Mouse (Mus musculus): ENCODE results near the gene Plcb1. TPM values are rescaled to one million over a fixed set of nuclear protein-coding genes. Genes with fewer than 3 reads are reported as not detected.

Gene Plcb1
- polyA plus RNA-seq, 1 experiment from 2014 or later = 34.5 TPM

- Histone ChIP-seq H3K27me3 (ENCODE audit: control insufficient read depth, insufficient read depth, low read length) (no peaks in the 10 kb centered on the region), H3K27ac (ENCODE audit: low read depth, low read length) (no peak overlapping the region), H3K4me1 (ENCODE audit: control insufficient read depth, insufficient read depth, low read length) (no peaks in the 10 kb centered on the region), H3K4me2 (replicated peaks; ENCODE audit: low read depth, low read length) (no peak overlapping the region), H3K9me3 (ENCODE audit: control insufficient read depth, low read length) (no peaks in the 10 kb centered on the region), H3K36me3 (ENCODE audit: control insufficient read depth, insufficient read depth, low read length) (no peaks in the 10 kb centered on the region), H3K9ac (ENCODE audit: low read depth, low read length) (no peak overlapping the region), H3K4me3 (ENCODE audit: low read length) (no peak overlapping the region)
- 89% methylated on average over 4 of the region's 4 CpGs for WGBS
- ATAC-seq (ENCODE audit: low FRiP score, low TSS enrichment) = no peak
Measured at GRCm38 (mm10) chr2:134956436-134956835, 170.6 kb downstream of the Plcb1 start.

GRCm38 (mm10) chr2:134966131-134966530 is 180.3 kb downstream of the Plcb1 start:
- no peak for ATAC-seq (ENCODE audit: low FRiP score, low TSS enrichment)

DNA sequence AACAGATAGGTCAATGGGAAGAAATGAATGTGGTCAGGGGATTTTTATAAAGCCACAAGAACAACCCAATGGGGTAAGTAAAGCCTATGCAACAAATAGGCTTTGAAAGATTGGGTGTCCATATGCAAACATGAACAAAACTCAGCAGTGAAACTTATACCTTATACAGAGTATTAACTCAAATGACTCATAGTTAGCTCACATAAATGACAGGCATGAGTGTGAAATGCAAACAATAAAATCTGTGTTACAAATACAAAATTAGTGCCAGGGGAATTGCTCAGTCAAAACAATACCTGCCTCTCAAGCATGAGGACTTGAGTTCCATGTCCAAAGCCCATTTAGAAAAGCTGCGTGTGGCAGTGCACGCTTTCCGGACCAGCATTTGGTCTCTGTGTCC is 182.5 kb downstream of the Plcb1 start:
- Histone ChIP-seq H3K9me3 (ENCODE audit: control insufficient read depth, low read length) (no peaks in the 10 kb centered on the region), H3K4me2 (replicated peaks; ENCODE audit: low read depth, low read length) (no peak overlapping the region), H3K4me3 (ENCODE audit: low read length) (no peak overlapping the region), H3K4me1 (ENCODE audit: control insufficient read depth, insufficient read depth, low read length) (no peaks in the 10 kb centered on the region), H3K27me3 (ENCODE audit: control insufficient read depth, insufficient read depth, low read length) (no peaks in the 10 kb centered on the region), H3K27ac (ENCODE audit: low read depth, low read length) (no peak overlapping the region), H3K9ac (ENCODE audit: low read depth, low read length) (no peak overlapping the region), H3K36me3 (ENCODE audit: control insufficient read depth, insufficient read depth, low read length) (no peaks in the 10 kb centered on the region)
- 82% methylated on average over 3 of the region's 3 CpGs for WGBS
- no peak for ATAC-seq (ENCODE audit: low FRiP score, low TSS enrichment)

More at GRCm38 (mm10) chr2:134966131-134966530, 180.3 kb downstream of the Plcb1 start:
- H3K36me3 ChIP-seq (ENCODE audit: control insufficient read depth, insufficient read depth, low read length) = no peaks in the 10 kb centered on the region
- WGBS = 86% methylated on average over 4 of the region's 4 CpGs
- no peak overlapping the region for H3K4me2 ChIP-seq (replicated peaks; ENCODE audit: low read depth, low read length)
- no peak overlapping the region for H3K9ac ChIP-seq (ENCODE audit: low read depth, low read length)
- H3K27ac ChIP-seq (ENCODE audit: low read depth, low read length) = no peak overlapping the region
- no peaks in the 10 kb centered on the region for H3K9me3 ChIP-seq (ENCODE audit: control insufficient read depth, low read length)
- H3K4me3 ChIP-seq (ENCODE audit: low read length) = no peak overlapping the region
- H3K27me3 ChIP-seq (ENCODE audit: control insufficient read depth, insufficient read depth, low read length) = no peaks in the 10 kb centered on the region
- no peaks in the 10 kb centered on the region; the same call in 1 of the 2 replicates for H3K4me1 ChIP-seq (ENCODE audit: control insufficient read depth, insufficient read depth, low read length)

DNA sequence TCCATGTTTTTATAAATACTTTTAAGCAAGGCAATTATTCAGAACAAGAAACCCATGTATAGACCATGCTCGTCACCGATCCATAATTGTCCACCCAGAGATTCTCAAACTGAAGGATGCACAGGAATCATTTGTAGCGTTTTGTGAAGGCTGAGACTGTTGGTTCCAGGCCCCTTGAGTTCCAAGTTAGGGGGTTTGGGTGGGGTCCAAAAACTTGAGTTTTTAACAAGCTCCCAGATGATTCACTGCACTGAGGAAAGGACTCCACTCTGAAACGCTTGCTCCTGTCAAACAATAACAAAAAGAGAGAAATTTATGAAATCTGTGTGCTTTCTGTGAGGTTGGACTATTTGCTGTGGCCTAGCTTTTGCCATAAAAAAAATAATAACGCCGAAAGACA is 186.5 kb downstream of the Plcb1 start:
- 78% methylated on average over 6 of the region's 6 CpGs for WGBS
- H3K4me1 ChIP-seq (ENCODE audit: control insufficient read depth, insufficient read depth, low read length) = no peaks in the 10 kb centered on the region
- no peaks in the 10 kb centered on the region for H3K9me3 ChIP-seq (ENCODE audit: control insufficient read depth, low read length)
- no peak overlapping the region for H3K9ac ChIP-seq (ENCODE audit: low read depth, low read length)
- ATAC-seq (ENCODE audit: low FRiP score, low TSS enrichment) = no peak
- no peak overlapping the region for H3K4me2 ChIP-seq (replicated peaks; ENCODE audit: low read depth, low read length)
- H3K27ac ChIP-seq (ENCODE audit: low read depth, low read length) = no peak overlapping the region
- H3K36me3 ChIP-seq (ENCODE audit: control insufficient read depth, insufficient read depth, low read length) = no peaks in the 10 kb centered on the region
- no peaks in the 10 kb centered on the region for H3K27me3 ChIP-seq (ENCODE audit: control insufficient read depth, insufficient read depth, low read length)
- no peak overlapping the region for H3K4me3 ChIP-seq (ENCODE audit: low read length)

GRCm38 (mm10) chr2:134974711-134975110 is 188.8 kb downstream of the Plcb1 start:
- Histone ChIP-seq H3K27ac (ENCODE audit: low read depth, low read length) (no peak overlapping the region), H3K27me3 (ENCODE audit: control insufficient read depth, insufficient read depth, low read length) (no peaks in the 10 kb centered on the region), H3K4me1 (ENCODE audit: control insufficient read depth, insufficient read depth, low read length) (no peaks in the 10 kb centered on the region), H3K4me3 (ENCODE audit: low read length) (no peak overlapping the region), H3K4me2 (replicated peaks; ENCODE audit: low read depth, low read length) (no peak overlapping the region), H3K9ac (ENCODE audit: low read depth, low read length) (no peak overlapping the region), H3K9me3 (ENCODE audit: control insufficient read depth, low read length) (no peaks in the 10 kb centered on the region), H3K36me3 (ENCODE audit: control insufficient read depth, insufficient read depth, low read length) (no peaks in the 10 kb centered on the region)
- 27% methylated on average over 6 of the region's 6 CpGs for WGBS
- ATAC-seq (ENCODE audit: low FRiP score, low TSS enrichment) = no peak

- Histone ChIP-seq H3K4me1 (ENCODE audit: control insufficient read depth, insufficient read depth, low read length) (no peaks in the 10 kb centered on the region), H3K4me2 (replicated peaks; ENCODE audit: low read depth, low read length) (no peak overlapping the region), H3K27me3 (ENCODE audit: control insufficient read depth, insufficient read depth, low read length) (no peaks in the 10 kb centered on the region), H3K9ac (ENCODE audit: low read depth, low read length) (no peak overlapping the region), H3K9me3 (ENCODE audit: control insufficient read depth, low read length) (no peaks in the 10 kb centered on the region), H3K4me3 (ENCODE audit: low read length) (no peak overlapping the region), H3K36me3 (ENCODE audit: control insufficient read depth, insufficient read depth, low read length) (no peaks in the 10 kb centered on the region), H3K27ac (ENCODE audit: low read depth, low read length) (no peak overlapping the region)
- WGBS = 70% methylated on average over 3 of the region's 3 CpGs
- no peak for ATAC-seq (ENCODE audit: low FRiP score, low TSS enrichment)
Measured at GRCm38 (mm10) chr2:134976796-134977330, 191.0 kb downstream of the Plcb1 start.

- H3K36me3 ChIP-seq (ENCODE audit: control insufficient read depth, insufficient read depth, low read length) = no peaks in the 10 kb centered on the region
- no peak for ATAC-seq (ENCODE audit: low FRiP score, low TSS enrichment)
- WGBS = 87% methylated on average over 1 of the region's 1 CpGs
Measured at GRCm38 (mm10) chr2:134977641-134978040, 191.8 kb downstream of the Plcb1 start.

DNA sequence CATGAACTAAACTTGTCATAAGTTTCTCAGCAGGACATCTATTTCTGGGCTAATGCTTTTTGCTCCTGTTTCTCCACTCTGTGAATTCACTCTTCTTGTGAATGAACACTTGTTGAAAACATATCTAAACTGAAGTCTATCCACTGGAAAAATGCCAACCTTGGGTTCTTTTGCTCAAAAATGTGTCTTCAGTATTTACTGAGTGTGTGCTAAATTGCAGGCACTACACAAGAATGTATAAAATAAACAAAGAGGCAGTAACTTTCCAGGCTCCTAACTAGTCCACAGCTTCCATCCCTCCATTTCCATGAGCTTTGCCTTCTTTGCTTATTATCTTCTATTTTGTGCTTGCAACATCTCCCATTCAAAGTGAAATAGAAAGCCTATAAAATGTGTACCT is 195.5 kb downstream of the Plcb1 start:
- Histone ChIP-seq H3K4me1 (ENCODE audit: control insufficient read depth, insufficient read depth, low read length) (no peaks in the 10 kb centered on the region), H3K9me3 (ENCODE audit: control insufficient read depth, low read length) (no peaks in the 10 kb centered on the region), H3K36me3 (ENCODE audit: control insufficient read depth, insufficient read depth, low read length) (no peaks in the 10 kb centered on the region), H3K27ac (ENCODE audit: low read depth, low read length) (no peak overlapping the region), H3K4me2 (replicated peaks; ENCODE audit: low read depth, low read length) (no peak overlapping the region), H3K9ac (ENCODE audit: low read depth, low read length) (no peak overlapping the region), H3K27me3 (ENCODE audit: control insufficient read depth, insufficient read depth, low read length) (no peaks in the 10 kb centered on the region), H3K4me3 (ENCODE audit: low read length) (no peak overlapping the region)
- ATAC-seq (ENCODE audit: low FRiP score, low TSS enrichment) = no peak

More at GRCm38 (mm10) chr2:134977641-134978040, 191.8 kb downstream of the Plcb1 start:
- Histone ChIP-seq H3K27me3 (ENCODE audit: control insufficient read depth, insufficient read depth, low read length) (no peaks in the 10 kb centered on the region), H3K4me1 (ENCODE audit: control insufficient read depth, insufficient read depth, low read length) (no peaks in the 10 kb centered on the region), H3K27ac (ENCODE audit: low read depth, low read length) (no peak overlapping the region), H3K9me3 (ENCODE audit: control insufficient read depth, low read length) (no peaks in the 10 kb centered on the region), H3K4me3 (ENCODE audit: low read length) (no peak overlapping the region), H3K9ac (ENCODE audit: low read depth, low read length) (no peak overlapping the region), H3K4me2 (replicated peaks; ENCODE audit: low read depth, low read length) (no peak overlapping the region)

- no peaks in the 10 kb centered on the region for H3K4me1 ChIP-seq (ENCODE audit: control insufficient read depth, insufficient read depth, low read length)
- WGBS = 93% methylated on average over 3 of the region's 3 CpGs
Measured at GRCm38 (mm10) chr2:134984884-134985283, 199.0 kb downstream of the Plcb1 start.

More at GRCm38 (mm10) chr2:134984884-134985283, 199.0 kb downstream of the Plcb1 start:
- no peak overlapping the region for H3K4me3 ChIP-seq (ENCODE audit: low read length)
- H3K36me3 ChIP-seq (ENCODE audit: control insufficient read depth, insufficient read depth, low read length) = no peaks in the 10 kb centered on the region
- no peak overlapping the region for H3K27ac ChIP-seq (ENCODE audit: low read depth, low read length)
- ATAC-seq (ENCODE audit: low FRiP score, low TSS enrichment) = no peak
- no peaks in the 10 kb centered on the region for H3K9me3 ChIP-seq (ENCODE audit: control insufficient read depth, low read length)
- H3K4me2 ChIP-seq (replicated peaks; ENCODE audit: low read depth, low read length) = no peak overlapping the region
- no peak overlapping the region for H3K9ac ChIP-seq (ENCODE audit: low read depth, low read length)
- no peaks in the 10 kb centered on the region for H3K27me3 ChIP-seq (ENCODE audit: control insufficient read depth, insufficient read depth, low read length)

Data from kidney, embryonic 14.5 days (tissue).